Mouse (Mus musculus) layer of hippocampus, adult 11-12 months (tissue): ENCODE data around the gene Gabra3.

ENCODE experiments used
- DNase-seq: peaks from one replicate; pipeline ENCODE4 v3.0.0; 2022; ENCODE audit warnings: low spot score

Gabra3 gene

DNA sequence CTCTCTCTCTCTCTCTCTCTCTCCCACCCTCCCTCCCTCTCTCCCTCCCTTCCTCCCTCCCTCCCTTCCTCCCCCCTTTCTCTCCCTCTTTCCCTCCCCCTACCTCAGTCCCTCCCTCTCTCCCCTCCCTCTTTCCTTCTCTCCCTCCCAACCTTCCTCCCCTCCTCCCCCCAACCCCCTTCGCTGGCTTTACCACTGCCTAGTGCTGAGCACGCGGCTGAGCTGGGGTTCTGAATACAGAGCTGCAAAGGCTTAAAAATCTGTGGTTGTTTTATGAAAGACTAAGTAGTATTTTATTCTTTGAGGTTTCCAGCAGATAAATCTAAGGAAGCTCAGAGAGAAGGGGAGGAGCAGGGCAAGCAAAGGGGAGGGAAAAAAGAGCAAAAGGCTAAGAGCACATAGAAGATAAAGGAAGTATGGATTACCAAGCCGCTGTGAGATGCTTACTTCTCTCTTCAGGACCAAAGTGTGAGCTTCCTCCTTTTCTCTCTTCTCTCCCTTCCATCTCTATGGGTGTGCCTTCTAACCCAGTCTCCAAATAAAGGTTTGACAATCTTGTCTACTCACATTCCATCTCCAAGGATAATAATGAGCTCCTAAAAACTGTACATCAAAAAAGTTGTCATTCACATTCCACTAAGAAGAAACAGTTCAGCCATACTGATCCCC, at the start of gene Gabra3:
Gene Gabra3, minus strand, starts transcription at position 619 of the 669 bp plus-strand sequence.
- DNase-seq = no peak

DNA sequence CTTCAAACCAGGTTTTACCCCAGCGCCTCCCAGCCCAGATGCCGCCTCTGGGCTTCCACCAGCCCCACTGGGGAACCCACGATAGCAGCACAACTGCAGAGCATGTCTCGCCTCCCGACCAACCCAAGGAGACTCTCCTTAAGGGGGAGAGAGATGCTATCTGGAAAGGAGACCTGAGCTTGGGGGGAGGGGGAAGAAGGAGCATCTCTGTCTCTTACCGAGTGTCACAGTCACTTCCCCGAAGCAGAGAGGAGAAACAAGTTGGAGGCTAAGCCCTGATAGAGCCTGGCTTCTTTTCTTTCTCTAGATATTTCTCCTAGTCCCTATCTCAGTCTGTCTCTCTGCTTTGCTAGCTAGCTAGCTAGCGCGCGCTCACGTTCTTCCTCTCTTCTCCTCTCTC, 859 bp downstream of the Gabra3 start:
- DNase-seq = peak; percentile 3

DNA sequence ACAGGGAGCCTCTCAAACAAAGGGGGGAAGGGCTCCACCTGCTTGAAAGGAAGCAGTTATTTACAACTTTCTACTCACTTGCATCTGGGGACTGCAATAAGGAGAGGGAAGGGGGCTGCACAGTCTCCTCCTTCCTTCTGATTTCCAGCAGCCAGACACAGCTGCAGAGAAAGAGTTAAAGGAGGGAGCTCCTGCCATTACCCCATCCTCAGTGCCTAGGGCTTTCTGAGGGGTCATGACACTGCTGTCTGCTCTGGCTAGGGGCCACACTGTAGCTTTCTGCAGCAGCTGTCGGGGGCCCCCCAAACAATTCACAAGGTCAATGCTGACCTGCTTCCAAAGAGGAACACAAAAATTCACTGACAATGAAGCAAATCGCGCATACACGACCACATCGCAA, 1.3 kb downstream of the Gabra3 start:
- no peak for DNase-seq

DNA sequence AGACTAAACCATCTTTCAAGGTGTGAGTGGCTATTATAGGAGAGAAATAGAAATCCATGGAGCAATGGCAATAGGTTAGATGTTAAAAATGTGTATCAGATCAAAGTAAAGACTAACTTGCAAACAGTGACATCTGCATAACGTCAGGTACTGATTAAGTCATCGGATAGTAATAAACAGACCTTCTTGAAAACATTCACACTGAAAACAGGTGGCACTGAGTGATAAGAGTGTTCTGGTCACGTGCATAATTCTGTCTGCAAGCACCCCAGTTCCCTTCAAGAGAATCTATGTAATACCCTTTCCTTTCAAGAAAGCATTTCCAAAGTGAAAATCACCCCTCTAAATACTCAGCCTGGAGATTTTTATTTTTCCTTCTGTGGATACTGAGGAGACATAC, 6.0 kb downstream of the Gabra3 start:
- no peak for DNase-seq

DNA sequence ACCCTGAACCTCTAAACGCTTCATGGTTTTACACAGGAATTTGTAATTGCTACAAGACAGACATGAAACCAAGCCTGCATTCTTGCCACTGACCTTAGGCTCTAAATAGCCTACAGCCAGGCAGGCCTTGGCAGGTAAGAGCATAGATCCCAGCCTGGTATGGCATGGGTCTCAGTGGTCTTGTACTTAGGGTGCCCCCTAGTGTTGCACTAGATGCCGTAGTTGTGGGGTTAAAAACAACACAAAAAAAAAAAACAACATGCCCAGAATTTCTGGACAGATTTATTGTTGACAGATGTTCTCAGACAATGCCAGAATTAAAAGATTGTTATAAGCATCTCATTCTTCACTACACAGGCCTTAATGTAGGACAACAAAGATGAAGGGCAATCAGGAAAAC, 12.0 kb downstream of the Gabra3 start:
- DNase-seq = no peak

DNA sequence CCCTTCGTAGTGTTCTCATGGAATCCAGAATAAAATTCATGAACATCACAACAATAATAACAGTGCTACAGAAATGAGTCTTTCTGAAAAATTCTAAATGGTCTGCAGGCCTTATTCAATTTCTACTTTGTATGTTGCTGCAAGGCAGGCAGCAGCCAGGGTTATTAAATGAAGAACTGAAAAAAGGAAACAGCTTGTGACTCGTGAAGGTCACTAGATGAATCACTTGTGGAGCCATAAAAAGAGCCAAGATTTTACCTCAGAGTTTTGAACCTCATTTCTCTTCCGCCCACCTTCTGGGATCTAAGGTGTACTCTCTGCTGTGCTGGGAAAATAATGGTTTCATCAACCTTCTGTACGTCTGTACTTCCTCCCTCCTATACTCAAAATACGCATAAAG, 159.4 kb downstream of the Gabra3 start:
- no peak for DNase-seq

DNA sequence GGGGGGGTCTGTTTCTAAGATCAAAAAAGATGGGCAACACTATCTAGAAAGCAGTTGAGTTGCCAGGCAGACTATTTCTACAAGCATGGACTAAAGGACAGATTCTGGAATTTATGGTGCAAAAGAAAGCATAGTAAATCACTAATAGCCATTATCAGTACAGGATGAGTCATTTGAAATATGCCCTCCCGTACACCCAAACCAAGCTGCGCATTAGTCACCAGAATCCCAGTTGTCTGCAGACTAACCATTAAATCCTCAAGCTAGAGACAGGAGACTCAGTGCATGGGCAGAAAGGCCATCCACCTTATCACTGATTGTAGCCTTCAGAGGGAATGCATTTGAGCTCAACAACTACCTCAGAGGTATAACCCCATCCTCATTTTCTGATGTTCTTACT, 166.8 kb downstream of the Gabra3 start:
- DNase-seq = no peak

DNA sequence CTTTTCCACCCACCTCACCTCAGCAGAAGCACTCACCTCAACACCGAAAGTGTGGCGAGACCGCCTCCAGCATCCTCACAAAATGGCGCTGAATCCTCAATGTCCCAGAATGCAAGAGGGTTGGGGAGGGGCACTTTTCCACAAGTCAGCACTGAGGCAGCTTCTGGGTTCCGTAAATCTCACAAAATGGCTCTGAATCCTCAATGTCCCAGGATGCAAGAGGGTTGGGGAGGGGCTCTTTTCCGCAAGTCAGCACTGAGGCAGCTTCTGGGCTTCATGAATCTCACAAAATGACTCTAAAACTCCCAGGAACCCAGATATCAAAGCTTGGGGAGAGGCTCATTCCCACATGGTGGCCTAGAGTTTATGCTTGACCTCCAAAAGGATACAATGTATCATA, 269.9 kb downstream of the Gabra3 start, which contains the start of gene Magea10:
Gene Magea10, minus strand, starts transcription at position 101 of the 400 bp plus-strand sequence.
- no peak for DNase-seq
